Mouse (Mus musculus): ENCODE data around the gene Inpp5d. TPM values are rescaled to one million over a fixed set of nuclear protein-coding genes. Genes with fewer than 3 reads are reported as not detected.
"Not testable (repeated sequence)": the region's sequence is repeated elsewhere in the genome, so short reads cannot be mapped to it uniquely, and the experiment has no call there.

The Inpp5d gene
- polyA plus RNA-seq, 1 experiment from 2014 or later = 5.6 TPM

DNA sequence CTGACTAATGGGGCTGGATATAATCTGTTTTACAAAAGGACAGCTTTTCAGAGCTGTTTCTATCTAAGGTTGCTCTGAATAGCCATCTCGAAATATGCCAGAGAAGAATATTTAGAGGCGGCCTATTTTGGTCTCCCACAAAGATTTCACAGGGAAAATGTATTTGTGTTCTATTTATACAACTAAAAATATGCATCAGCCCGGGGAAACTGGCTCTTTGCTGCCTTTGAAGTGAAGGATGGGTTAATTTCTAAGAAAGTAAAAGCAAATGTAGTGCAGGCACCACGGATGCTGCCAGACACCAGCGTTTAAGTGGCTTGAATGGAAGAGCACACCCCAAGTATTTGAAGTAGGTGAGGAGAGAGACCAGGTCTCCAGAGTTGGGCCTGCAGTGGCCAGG, 59.0 kb downstream of the Inpp5d start:
- no peak overlapping the region for H3K4me3 ChIP-seq (ENCODE audit: low read depth, low read length)
- ATAC-seq = no peak
- no peak overlapping the region for H3K27ac ChIP-seq (ENCODE audit: low read length)
- no peaks in the 10 kb centered on the region for H3K36me3 ChIP-seq (ENCODE audit: control insufficient read depth, insufficient read depth, low read length)
- H3K4me2 ChIP-seq (ENCODE audit: low read length) = no peak overlapping the region
- no peak overlapping the region for H3K9ac ChIP-seq (ENCODE audit: low read depth, low read length)
- H3K4me1 ChIP-seq (ENCODE audit: control insufficient read depth, insufficient read depth, low read length) = no peaks in the 10 kb centered on the region
- 76% methylated on average over 5 of the region's 5 CpGs for whole genome bisulfite sequencing
- no peaks in the 10 kb centered on the region for H3K27me3 ChIP-seq (ENCODE audit: control insufficient read depth, insufficient read depth, low read depth, low read length)
- H3K9me3 ChIP-seq (replicated peaks; ENCODE audit: control insufficient read depth, low read length, poor library complexity, severe bottlenecking) = no peaks in the 10 kb centered on the region

DNA sequence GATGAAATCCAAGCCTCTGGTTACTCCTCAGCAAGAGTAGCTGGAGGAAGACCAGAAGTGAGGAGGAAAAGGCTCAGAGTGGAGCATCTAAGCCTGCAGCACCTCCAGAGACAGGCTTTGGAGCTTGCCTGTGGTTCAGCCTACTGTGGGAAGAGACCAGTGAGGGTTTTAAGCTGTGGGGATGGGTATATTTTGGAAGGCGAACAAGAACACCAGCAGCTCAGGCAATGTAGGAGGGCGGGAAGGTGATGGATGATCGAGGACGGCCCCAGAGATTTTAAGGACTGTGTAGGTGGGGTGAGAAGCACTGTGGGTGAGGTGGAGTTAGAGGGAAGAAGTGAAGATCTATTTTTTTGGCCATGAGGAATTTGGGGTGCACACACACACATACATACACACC, 60.8 kb downstream of the Inpp5d start:
- no peaks in the 10 kb centered on the region for H3K36me3 ChIP-seq (ENCODE audit: control insufficient read depth, insufficient read depth, low read length)
- no peak for ATAC-seq
- no peak overlapping the region for H3K4me3 ChIP-seq (ENCODE audit: low read depth, low read length)
- 90% methylated on average over 4 of the region's 4 CpGs for WGBS
- no peaks in the 10 kb centered on the region for H3K27me3 ChIP-seq (ENCODE audit: control insufficient read depth, insufficient read depth, low read depth, low read length)
- no peaks in the 10 kb centered on the region for H3K9me3 ChIP-seq (replicated peaks; ENCODE audit: control insufficient read depth, low read length, poor library complexity, severe bottlenecking)
- H3K27ac ChIP-seq (ENCODE audit: low read length) = no peak overlapping the region
- no peak overlapping the region for H3K4me2 ChIP-seq (ENCODE audit: low read length)
- H3K9ac ChIP-seq (ENCODE audit: low read depth, low read length) = no peak overlapping the region
- no peaks in the 10 kb centered on the region for H3K4me1 ChIP-seq (ENCODE audit: control insufficient read depth, insufficient read depth, low read length)

DNA sequence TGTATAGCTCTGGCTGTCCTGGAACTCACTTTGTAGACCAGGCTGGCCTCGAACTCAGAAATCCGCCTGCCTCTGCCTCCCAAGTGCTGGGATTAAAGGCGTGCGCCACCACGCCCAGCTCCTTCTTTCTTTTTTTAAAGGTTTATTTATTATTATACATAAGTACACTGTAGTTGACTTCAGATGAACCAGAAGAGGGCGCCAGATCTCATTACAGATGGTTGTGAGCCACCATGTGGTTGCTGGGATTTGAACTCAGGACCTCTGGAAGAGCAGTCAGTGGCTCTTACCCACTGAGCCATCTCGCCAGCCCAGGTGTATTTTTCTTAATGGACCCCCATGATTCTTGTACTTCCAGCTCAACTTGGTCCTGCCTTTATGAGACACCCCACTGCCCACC, 62.4 kb downstream of the Inpp5d start:
- not testable (repeated sequence) for H3K9ac ChIP-seq (ENCODE audit: low read depth, low read length); H3K4me2 ChIP-seq (ENCODE audit: low read length); H3K4me3 ChIP-seq (ENCODE audit: low read depth, low read length); H3K27ac ChIP-seq (ENCODE audit: low read length); H3K4me1 ChIP-seq (ENCODE audit: control insufficient read depth, insufficient read depth, low read length); H3K27me3 ChIP-seq (ENCODE audit: control insufficient read depth, insufficient read depth, low read depth, low read length); ATAC-seq; H3K9me3 ChIP-seq (replicated peaks; ENCODE audit: control insufficient read depth, low read length, poor library complexity, severe bottlenecking); H3K36me3 ChIP-seq (ENCODE audit: control insufficient read depth, insufficient read depth, low read length)
- WGBS = 87% methylated on average over 6 of the region's 7 CpGs

DNA sequence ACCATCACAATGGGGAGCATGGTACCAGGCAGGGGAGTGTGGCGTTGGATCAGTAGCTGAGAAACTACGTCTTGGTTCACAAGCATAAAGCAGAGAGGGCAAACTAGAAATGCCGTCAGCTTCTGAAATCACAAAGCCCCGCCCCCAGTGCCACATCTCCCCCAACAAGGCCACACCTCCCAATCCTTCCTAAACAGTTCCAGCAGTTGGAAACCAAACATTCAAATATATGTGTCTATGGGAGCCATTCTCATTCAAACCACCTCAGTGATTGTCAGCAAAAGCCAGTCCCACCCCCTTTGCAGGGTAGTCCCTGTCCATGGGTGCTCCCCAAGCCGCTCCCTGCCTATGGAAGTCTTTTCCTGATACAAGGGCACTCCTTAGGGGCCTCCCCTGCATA, 64.0 kb downstream of the Inpp5d start:
- WGBS = 94% methylated on average over 5 of the region's 5 CpGs
- Histone ChIP-seq H3K27ac (ENCODE audit: low read length) (no peak overlapping the region), H3K4me2 (ENCODE audit: low read length) (no peak overlapping the region), H3K4me3 (ENCODE audit: low read depth, low read length) (no peak overlapping the region), H3K9me3 (replicated peaks; ENCODE audit: control insufficient read depth, low read length, poor library complexity, severe bottlenecking) (no peaks in the 10 kb centered on the region), H3K9ac (ENCODE audit: low read depth, low read length) (no peak overlapping the region), H3K27me3 (ENCODE audit: control insufficient read depth, insufficient read depth, low read depth, low read length) (no peaks in the 10 kb centered on the region), H3K4me1 (ENCODE audit: control insufficient read depth, insufficient read depth, low read length) (no peaks in the 10 kb centered on the region), H3K36me3 (ENCODE audit: control insufficient read depth, insufficient read depth, low read length) (no peaks in the 10 kb centered on the region)
- no peak for ATAC-seq

DNA sequence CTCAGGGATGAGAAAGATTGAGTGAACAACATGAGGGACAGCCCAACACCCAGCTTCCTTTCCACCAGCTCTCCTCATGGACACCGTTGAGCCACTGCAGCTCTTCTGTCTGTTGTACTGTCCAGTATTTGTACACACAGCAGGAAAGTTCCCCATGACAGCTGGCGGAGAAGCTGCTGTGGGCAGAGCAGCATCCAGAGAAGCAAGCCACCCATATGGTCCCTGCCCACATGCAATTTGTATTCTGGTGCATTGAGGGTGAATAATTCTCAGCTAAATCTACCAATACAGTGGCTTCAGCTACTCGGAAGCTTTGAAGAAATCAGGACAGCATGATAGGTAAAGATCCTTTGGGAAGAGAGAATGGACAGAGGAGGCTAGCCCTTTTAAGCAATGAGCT, 64.7 kb downstream of the Inpp5d start:
- H3K4me3 ChIP-seq (ENCODE audit: low read depth, low read length) = no peak overlapping the region
- no peaks in the 10 kb centered on the region for H3K36me3 ChIP-seq (ENCODE audit: control insufficient read depth, insufficient read depth, low read length)
- H3K4me2 ChIP-seq (ENCODE audit: low read length) = no peak overlapping the region
- no peak overlapping the region for H3K9ac ChIP-seq (ENCODE audit: low read depth, low read length)
- no peaks in the 10 kb centered on the region for H3K27me3 ChIP-seq (ENCODE audit: control insufficient read depth, insufficient read depth, low read depth, low read length)
- ATAC-seq = no peak
- no peak overlapping the region for H3K27ac ChIP-seq (ENCODE audit: low read length)
- WGBS = 85% methylated on average over 3 of the region's 3 CpGs
- H3K9me3 ChIP-seq (replicated peaks; ENCODE audit: control insufficient read depth, low read length, poor library complexity, severe bottlenecking) = no peaks in the 10 kb centered on the region
- no peaks in the 10 kb centered on the region for H3K4me1 ChIP-seq (ENCODE audit: control insufficient read depth, insufficient read depth, low read length)

DNA sequence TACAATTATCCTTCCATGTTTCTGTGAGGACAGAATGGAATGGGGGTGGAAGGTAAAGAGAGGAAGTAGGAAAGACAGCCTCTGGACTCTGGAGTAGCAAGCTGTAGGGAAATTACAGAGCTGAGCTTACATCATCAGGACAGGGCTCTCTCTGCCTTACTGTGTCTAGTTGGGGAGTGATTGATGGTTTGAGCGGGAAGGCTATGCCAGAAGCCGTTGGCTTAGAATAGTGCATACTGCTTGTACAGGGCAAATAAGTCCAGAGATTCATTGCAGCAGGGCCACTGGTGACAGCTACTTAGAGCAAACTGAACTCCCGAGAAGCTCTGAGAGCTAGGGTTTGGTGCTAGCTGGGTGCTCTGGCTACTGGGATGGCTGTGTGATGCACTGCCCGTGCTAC, 66.2 kb downstream of the Inpp5d start:
- no peak for ATAC-seq
- Histone ChIP-seq H3K4me3 (ENCODE audit: low read depth, low read length) (no peak overlapping the region), H3K36me3 (ENCODE audit: control insufficient read depth, insufficient read depth, low read length) (no peaks in the 10 kb centered on the region), H3K27me3 (ENCODE audit: control insufficient read depth, insufficient read depth, low read depth, low read length) (no peaks in the 10 kb centered on the region), H3K4me1 (ENCODE audit: control insufficient read depth, insufficient read depth, low read length) (no peaks in the 10 kb centered on the region), H3K27ac (ENCODE audit: low read length) (no peak overlapping the region), H3K9ac (ENCODE audit: low read depth, low read length) (no peak overlapping the region), H3K4me2 (ENCODE audit: low read length) (no peak overlapping the region), H3K9me3 (replicated peaks; ENCODE audit: control insufficient read depth, low read length, poor library complexity, severe bottlenecking) (no peaks in the 10 kb centered on the region)
- WGBS = 86% methylated on average over 4 of the region's 4 CpGs

DNA sequence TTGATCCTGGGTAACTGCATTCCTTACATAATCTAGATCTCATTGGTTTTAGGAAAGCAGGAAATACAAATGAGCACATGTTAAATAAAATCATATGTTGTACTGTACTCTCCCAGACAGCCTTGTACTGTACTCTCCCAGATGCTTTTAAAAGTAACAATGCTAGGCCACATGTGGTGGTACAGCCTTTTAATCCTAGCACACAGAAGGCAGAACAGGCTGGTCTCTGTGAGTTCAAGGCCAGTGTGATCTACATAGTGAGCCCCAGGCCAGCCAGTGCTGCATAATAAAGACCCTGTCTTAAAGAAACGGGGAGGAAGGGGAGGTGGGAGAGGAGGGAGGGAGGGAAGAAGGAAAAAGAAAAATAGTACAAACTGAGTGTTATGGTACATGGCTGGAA, 66.9 kb downstream of the Inpp5d start:
- H3K9me3 ChIP-seq (replicated peaks; ENCODE audit: control insufficient read depth, low read length, poor library complexity, severe bottlenecking) = no peaks in the 10 kb centered on the region
- H3K27me3 ChIP-seq (ENCODE audit: control insufficient read depth, insufficient read depth, low read depth, low read length) = no peaks in the 10 kb centered on the region
- no peak overlapping the region for H3K9ac ChIP-seq (ENCODE audit: low read depth, low read length)
- H3K4me1 ChIP-seq (ENCODE audit: control insufficient read depth, insufficient read depth, low read length) = no peaks in the 10 kb centered on the region
- WGBS = 38% methylated on average over 1 of the region's 1 CpGs
- H3K27ac ChIP-seq (ENCODE audit: low read length) = no peak overlapping the region
- H3K4me2 ChIP-seq (ENCODE audit: low read length) = no peak overlapping the region
- no peak overlapping the region for H3K4me3 ChIP-seq (ENCODE audit: low read depth, low read length)
- ATAC-seq = no peak
- H3K36me3 ChIP-seq (ENCODE audit: control insufficient read depth, insufficient read depth, low read length) = no peaks in the 10 kb centered on the region

DNA sequence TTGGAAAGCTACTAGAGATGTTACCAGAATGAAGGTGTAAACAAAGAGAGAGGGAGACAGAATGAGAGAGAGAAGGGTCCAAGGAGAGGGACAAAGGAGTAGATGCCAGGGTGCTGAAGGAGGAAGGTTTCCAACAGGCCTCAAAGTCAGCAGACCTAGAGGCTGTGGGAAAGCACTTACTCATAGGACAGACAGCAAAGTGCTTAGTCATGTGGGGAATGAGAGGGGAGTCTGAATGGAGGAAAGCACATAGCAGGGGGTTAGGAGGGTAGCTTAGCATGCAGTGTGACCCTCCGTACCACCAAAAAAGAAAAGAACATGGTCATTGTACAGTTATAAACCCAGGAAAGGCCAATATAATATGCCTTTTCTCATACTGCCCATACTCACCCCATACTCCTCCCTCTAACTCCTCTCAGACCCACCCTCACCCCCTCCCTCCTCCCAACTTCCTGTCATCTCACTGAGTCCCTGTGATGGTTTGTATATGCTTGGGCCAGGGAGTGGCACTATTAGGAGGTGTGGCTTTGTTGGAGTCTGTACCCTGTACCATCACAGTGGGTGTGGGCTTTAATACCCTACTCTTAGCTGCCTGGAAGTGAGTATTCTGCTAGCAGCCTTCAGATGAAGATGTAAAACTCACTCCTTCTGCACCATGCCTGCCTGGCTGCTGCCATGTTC, 69.7 kb downstream of the Inpp5d start:
- ATAC-seq = no peak
- Histone ChIP-seq H3K4me3 (ENCODE audit: low read depth, low read length) (no peak overlapping the region), H3K9ac (ENCODE audit: low read depth, low read length) (no peak overlapping the region), H3K9me3 (replicated peaks; ENCODE audit: control insufficient read depth, low read length, poor library complexity, severe bottlenecking) (no peaks in the 10 kb centered on the region), H3K4me1 (ENCODE audit: control insufficient read depth, insufficient read depth, low read length) (no peaks in the 10 kb centered on the region), H3K36me3 (ENCODE audit: control insufficient read depth, insufficient read depth, low read length) (no peaks in the 10 kb centered on the region), H3K27me3 (ENCODE audit: control insufficient read depth, insufficient read depth, low read depth, low read length) (no peaks in the 10 kb centered on the region), H3K27ac (ENCODE audit: low read length) (no peak overlapping the region), H3K4me2 (ENCODE audit: low read length) (no peak overlapping the region)
- WGBS = 91% methylated on average over 1 of the region's 1 CpGs

DNA sequence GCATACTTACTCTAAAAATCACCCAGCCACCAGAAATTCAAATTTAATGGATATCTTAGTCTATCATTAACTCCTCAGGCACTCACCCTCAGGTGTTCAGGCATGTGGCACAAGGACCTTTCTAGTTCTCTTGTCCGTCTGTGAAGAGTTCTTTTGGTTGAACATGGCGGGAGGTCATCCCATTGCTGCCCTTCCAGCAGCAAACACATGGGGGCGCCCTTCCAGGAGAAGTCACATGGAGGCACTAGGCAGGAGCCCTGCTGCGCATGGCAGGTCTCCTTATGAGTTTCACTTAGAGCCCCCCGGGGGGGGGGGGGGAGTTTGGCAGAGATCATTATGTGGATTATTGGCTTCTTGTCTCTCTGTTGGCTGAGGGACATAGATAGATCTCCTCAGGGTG, 76.2 kb downstream of the Inpp5d start:
- no peak for ATAC-seq
- WGBS = 73% methylated on average over 5 of the region's 5 CpGs

More for the DNA sequence above, 76.2 kb downstream of the Inpp5d start:
- Histone ChIP-seq H3K9me3 (replicated peaks; ENCODE audit: control insufficient read depth, low read length, poor library complexity, severe bottlenecking) (no peaks in the 10 kb centered on the region), H3K4me2 (ENCODE audit: low read length) (no peak overlapping the region), H3K27me3 (ENCODE audit: control insufficient read depth, insufficient read depth, low read depth, low read length) (no peaks in the 10 kb centered on the region), H3K4me3 (ENCODE audit: low read depth, low read length) (no peak overlapping the region), H3K4me1 (ENCODE audit: control insufficient read depth, insufficient read depth, low read length) (no peaks in the 10 kb centered on the region), H3K27ac (ENCODE audit: low read length) (no peak overlapping the region), H3K9ac (ENCODE audit: low read depth, low read length) (no peak overlapping the region), H3K36me3 (ENCODE audit: control insufficient read depth, insufficient read depth, low read length) (no peaks in the 10 kb centered on the region)
